Mouse (Mus musculus): ENCODE data around the gene Bcl3.

Gene Bcl3

GRCm38 (mm10) chr7:19822604-19823058, at the start of gene Bcl3:
Bcl3 (minus strand) TSS chr7:19822770.
- in situ Hi-C loops (cut with MboI, MseI): no loop called here

- in situ Hi-C loops (cut with MboI, MseI): no loop called here
These were observed 49.5 kb upstream of the Bcl3 start for GRCm38 (mm10) chr7:19871943-19872601.

- in situ Hi-C loops (cut with MboI, MseI): no loop called here
These were observed 48.6 kb upstream of the Bcl3 start for GRCm38 (mm10) chr7:19871137-19871621.

- in situ Hi-C loops (cut with MboI, MseI): no loop called here
These were observed 45.3 kb upstream of the Bcl3 start for GRCm38 (mm10) chr7:19867751-19868399.

- in situ Hi-C loops (cut with MboI, MseI): no loop called here
These were observed 43.9 kb upstream of the Bcl3 start for GRCm38 (mm10) chr7:19866490-19866889.

GRCm38 (mm10) chr7:19865246-19866036, 42.9 kb upstream of the Bcl3 start:
- in situ Hi-C loops (cut with MboI, MseI): no loop called here

- in situ Hi-C loops (cut with MboI, MseI): no loop called here
These were observed 41.7 kb upstream of the Bcl3 start for GRCm38 (mm10) chr7:19864241-19864640.

- in situ Hi-C loops (cut with MboI, MseI): no loop called here
These were observed 38.6 kb upstream of the Bcl3 start, which contains the start of gene Ceacam16 for GRCm38 (mm10) chr7:19861199-19861598. Ceacam16 (minus strand) TSS chr7:19861299.

- in situ Hi-C loops (cut with MboI, MseI): no loop called here
These were observed 37.2 kb upstream of the Bcl3 start for GRCm38 (mm10) chr7:19859740-19860139.

GRCm38 (mm10) chr7:19856283-19856682, 33.7 kb upstream of the Bcl3 start:
- in situ Hi-C loops (cut with MboI, MseI): no loop called here

- in situ Hi-C loops (cut with MboI, MseI): no loop called here
These were observed 33.1 kb upstream of the Bcl3 start for GRCm38 (mm10) chr7:19855663-19856062.

- in situ Hi-C loops (cut with MboI, MseI): no loop called here
These were observed 31.0 kb upstream of the Bcl3 start for GRCm38 (mm10) chr7:19853526-19853925.

- in situ Hi-C loops (cut with MboI, MseI): no loop called here
These were observed 29.4 kb upstream of the Bcl3 start, which contains the start of gene Gm19345 for GRCm38 (mm10) chr7:19851858-19852570. Gm19345 (plus strand) TSS chr7:19852003.

GRCm38 (mm10) chr7:19844521-19845171, 22.1 kb upstream of the Bcl3 start:
- in situ Hi-C loops (cut with MboI, MseI): loop anchor here (5.0 kb wide), 1 partner anchor 42 kb away; no protein-coding TSS in a partner anchor

- in situ Hi-C loops (cut with MboI, MseI): loop anchor here (5.0 kb wide), 1 partner anchor 41 kb away; no protein-coding TSS in a partner anchor
These were observed 21.0 kb upstream of the Bcl3 start for GRCm38 (mm10) chr7:19843561-19843960.

- in situ Hi-C loops (cut with MboI, MseI): loop anchor here (5.0 kb wide), 1 partner anchor 41 kb away; no protein-coding TSS in a partner anchor
These were observed 20.4 kb upstream of the Bcl3 start for GRCm38 (mm10) chr7:19842885-19843504.

GRCm38 (mm10) chr7:19841686-19842413, 19.3 kb upstream of the Bcl3 start:
- in situ Hi-C loops (cut with MboI, MseI): loop anchor here (5.0 kb wide), 1 partner anchor 40 kb away; no protein-coding TSS in a partner anchor

GRCm38 (mm10) chr7:19840936-19841335, 18.4 kb upstream of the Bcl3 start:
- in situ Hi-C loops (cut with MboI, MseI): loop anchor here (5.0 kb wide), 1 partner anchor 39 kb away; no protein-coding TSS in a partner anchor

- in situ Hi-C loops (cut with MboI, MseI): loop anchor here (5.0 kb wide), 1 partner anchor 38 kb away; no protein-coding TSS in a partner anchor
These were observed 17.8 kb upstream of the Bcl3 start for GRCm38 (mm10) chr7:19840371-19840770.

Measured in T-helper 17 cell (primary cell).